Mouse (Mus musculus) spleen, adult 18-20 months (tissue): ENCODE measurements around the gene Tmem196.

Experiments used
- DNase-seq, 2 experiments: peaks; one replicate each; pipeline ENCODE4 v3.0.0; 2022; ENCODE audit warnings: mixed read lengths in 2 of 2

Tmem196 gene

DNA sequence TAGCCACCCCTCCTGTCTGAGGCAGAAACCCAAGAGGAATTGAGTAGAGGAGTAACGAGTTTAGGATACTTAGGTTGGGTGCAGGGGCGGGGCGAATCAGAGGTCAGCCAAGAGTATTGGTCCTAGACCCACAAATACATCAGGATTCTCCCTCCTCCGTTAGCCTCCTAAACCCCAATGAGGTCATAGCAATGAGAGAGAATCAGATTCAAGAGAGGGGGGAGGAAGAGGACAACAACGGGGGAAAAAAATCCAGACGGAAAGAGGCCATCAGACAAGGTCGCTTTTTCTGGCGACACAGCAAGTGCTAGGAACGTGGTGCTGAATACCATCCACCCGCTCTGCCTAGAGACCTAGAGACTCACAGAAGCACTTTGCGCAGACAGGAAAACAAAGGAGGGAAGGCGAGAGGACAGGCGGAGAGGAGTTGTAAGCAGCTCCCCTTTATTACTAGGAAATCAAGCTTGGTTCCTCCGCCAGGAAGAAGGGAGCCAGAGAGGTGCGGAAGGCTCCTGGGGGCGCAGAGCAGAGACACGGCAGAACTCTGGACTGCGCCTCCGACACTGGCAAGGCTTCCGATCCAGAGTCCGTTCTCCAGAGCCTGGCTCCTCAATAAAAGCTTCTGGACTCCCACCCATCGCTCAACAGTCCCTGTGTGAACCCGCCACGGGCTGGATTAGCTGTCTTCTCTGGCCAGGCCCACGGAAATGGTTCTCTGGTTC lies at the start of gene Tmem196:
Gene Tmem196 (plus strand): TSS at position 234 of the 722 bp plus-strand sequence.
- no peak for DNase-seq

DNA sequence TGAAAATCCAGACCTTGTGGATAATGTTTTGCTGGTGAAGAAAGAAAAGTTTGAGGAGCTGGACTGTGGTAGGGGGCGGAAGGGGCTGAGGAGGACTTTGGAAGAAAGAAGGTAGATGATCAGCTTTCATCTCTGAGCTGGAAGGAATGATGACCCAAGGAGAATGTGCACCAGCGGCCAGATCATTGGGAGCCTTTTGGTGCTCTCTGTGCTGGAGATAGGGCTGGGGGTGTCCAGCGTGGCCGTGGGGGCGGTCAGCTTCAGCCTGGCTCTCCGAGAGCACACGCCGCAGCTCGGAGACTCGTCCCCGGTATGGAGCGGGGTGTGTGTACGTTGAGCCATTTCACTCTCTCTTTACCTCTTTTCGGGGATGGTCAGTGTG lies 680 bp downstream of the Tmem196 start:
- no peak for DNase-seq

DNA sequence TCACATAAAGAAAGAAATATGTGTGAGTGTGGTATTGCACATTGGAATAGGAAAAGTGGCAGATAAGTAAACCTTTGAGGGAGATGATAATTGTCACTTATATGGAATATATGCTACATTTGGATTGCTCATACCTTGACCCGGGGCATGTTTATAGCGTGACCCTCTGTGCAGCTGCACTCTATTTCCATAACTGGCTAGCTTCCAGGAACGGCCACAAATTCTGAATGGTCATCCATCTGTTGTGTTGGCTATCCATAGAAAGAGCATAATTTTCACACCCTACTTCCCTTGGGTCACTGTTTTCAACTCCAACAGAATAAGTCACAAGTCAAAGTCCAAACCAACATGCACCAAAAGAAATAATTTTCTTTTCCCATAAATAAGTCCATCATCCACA lies 11.4 kb downstream of the Tmem196 start:
- DNase-seq: no peak

DNA sequence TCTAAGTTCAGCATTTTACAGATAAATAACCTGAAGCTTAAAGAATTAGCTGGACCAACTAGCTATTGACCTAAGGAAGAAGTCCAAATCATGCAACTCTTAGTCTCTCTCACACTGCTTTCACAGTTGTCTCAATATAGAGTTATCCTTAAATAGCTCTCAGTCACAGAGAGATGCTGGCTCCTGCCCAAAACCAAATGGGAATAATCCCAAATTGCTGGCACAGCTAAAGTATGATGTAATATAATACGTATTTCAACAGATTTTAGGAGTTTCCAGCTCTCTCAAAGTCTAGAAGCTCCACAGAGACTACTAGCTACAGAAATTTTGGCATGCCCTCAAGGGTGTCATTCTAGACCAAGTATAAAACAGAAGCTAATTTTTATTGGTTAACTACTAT lies 15.1 kb downstream of the Tmem196 start:
- DNase-seq: no peak

DNA sequence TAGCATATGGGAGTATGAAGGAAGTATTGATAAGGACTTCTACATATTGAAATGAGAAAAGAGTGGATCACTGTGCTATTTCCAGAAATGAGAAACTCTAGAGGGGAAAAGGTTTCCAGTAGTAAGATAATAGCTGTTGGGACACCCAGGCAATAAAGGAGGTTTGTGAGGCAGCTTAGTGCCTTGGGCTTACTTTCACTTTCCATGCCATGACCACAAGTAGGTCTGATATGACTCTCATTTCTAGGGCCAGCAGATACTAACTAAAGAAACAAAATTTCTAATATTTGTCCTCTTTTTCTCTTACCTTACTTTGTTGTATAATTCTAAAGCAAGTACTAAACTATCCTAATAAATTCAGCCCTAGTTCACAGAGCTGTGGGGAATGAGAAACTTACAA lies 19.8 kb downstream of the Tmem196 start:
- no peak for DNase-seq

DNA sequence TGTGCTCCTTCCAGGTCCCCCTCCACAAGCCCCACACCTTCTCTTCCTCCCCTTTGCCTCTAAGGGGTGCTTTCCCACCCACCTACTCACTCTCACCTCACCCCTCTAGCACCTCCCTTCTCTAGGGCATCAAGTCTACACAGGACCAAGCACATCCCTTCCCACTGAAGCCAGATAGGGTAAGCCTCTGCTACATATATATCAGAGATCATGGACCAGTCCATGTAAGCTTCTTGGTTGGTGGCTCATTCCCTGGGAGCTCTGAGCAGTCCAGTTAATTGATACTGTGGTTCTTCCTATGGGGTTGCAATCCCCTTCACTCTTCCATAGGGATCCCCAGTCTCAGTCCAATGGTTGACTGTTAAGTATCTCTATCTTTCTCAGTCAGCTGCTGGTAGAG lies 24.4 kb downstream of the Tmem196 start:
- DNase-seq: no peak

DNA sequence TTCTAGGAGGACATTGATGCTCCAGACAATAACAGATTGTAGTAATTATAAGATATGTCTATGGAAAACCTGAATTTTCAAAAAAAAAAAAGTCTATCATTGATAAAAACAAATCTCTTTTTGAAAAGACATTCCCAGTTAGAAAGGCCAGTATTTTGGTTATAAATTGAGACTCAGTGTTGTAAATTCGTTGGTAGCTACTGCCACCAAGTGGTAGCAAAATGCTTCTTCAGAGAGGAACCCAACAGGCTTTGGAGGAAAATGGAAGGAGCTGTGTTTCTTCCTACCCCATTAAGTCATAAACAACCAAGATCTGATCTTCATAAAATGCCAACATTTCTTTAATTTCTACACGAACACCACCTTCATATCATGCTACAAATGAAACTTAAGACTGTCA lies 36.1 kb downstream of the Tmem196 start:
- peak in 1 of 2 experiments; percentile 5 for DNase-seq

DNA sequence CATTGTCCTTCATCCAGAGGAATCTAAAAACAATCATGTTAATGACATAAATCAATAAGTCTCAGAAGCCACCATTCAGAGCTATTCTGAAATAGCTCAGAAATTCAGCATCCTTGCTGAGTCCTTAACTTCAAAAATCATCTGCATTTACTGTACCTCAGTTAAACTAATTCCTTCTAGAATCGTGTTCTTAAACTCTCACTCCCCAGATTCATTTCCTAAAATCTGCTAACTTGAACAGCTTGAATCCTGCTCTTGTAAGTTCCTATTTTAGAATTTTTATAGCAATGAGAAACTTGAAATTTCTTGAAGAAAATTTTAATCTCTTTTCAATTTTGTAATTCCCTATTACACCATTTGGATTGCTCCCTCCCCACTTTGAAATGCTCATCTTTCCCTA lies 52.6 kb downstream of the Tmem196 start:
- DNase-seq: no peak

DNA sequence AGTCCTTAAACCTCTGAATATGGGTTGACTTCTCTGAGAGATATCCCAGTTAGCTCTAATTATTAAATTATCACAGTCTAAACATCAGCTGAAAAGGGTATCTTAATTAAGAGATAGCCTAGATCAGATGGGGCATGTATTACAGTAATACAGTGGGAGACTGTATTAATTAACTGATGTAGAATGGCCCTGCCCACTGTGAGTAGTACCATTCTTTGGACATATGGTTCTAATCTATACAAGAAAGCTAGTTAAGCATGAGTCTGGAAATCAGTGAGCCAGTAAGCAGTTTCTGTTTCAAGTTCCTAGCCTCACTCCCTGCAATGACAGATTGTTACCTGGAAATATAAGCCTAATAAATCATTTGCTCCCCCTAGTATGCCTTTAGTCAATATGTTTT lies 58.7 kb downstream of the Tmem196 start:
- DNase-seq: no peak

DNA sequence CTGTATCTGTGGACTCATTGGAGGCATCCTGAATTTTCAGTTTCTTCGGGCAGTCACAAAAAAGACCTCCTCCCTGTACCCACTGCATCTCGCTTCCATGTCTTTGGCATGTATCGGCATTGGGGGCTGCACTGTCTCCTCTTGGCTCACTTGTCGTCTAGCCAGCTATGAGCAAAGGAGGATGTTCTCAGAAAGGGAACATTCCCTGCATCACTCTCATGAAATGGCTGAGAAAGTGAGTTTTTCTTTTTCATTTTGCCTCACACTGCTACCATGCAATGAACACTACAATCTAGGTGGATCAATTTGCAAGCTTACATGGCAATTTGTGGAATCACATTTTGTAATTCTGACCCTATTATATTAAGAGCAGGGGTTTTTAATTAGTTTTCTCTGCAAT lies 69.1 kb downstream of the Tmem196 start:
- no peak for DNase-seq

DNA sequence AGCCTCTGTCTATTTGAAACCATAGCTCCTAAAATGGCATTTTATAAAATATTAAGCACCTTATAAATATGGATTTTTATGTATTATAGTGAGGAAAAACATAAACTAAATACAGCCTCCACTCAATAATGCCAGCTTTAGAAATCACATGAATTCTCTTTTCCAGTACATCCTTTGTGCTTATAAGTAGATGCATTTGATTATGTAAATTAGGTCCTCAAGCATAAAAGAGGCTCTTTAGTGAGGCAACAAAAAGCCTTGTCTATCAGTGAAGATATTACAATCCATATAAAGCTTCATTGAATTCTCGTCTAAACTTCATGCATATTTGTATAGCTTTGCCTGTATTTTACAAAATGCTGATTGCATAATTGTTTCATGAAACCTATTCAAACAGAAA lies 69.6 kb downstream of the Tmem196 start:
- no peak for DNase-seq

DNA sequence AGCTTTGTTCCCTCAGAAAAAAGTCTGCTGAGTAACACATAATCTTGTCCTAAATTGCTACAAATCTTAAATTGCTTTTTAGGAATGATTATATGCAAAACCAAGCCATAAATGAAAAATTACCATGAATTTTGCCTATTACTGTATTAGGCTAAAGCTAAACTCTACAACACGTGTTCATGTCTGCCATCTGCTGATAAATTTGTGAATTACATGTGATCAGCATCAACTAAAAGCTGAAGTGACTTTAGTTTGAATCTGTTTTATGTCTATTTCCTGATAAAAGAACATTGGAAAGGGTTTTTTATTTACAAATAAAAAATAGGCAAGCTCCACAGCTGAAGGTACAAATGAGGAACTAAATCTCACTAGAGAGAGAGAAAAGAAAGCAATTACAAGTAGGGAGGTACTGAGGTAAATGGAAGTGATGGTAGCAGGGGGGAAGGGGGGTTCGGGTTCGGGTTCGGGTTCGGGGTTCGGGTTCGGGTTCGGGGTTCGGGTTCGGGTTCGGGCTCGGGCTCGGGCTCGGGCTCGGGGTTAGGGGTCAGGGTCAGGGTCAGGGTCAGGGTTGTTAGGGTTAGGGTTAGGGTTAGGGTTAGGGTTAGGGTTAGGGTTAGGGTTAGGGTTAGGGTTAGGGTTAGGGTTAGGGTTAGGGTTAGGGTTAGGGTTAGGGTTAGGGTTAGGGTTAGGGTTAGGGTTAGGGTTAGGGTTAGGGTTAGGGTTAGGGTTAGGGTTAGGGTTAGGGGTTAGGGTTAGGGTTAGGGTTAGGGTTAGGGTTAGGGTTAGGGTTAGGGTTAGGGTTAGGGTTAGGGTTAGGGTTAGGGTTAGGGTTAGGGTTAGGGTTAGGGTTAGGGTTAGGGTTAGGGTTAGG lies 82.7 kb downstream of the Tmem196 start:
- peak; percentile 6 to 78 for DNase-seq
